Mouse (Mus musculus) lung, postnatal 10 days (tissue): ENCODE measurements at regions not wholly inside any gene's neighbourhood (a gene's known extent, or its start where the extent isn't known, plus 50 kb on each side); places are given as distances from the start of the nearest gene placed in this dataset.

Experiments
- DNase-seq: peaks from one replicate; pipeline ENCODE4 v3.0.0; 2021

DNA sequence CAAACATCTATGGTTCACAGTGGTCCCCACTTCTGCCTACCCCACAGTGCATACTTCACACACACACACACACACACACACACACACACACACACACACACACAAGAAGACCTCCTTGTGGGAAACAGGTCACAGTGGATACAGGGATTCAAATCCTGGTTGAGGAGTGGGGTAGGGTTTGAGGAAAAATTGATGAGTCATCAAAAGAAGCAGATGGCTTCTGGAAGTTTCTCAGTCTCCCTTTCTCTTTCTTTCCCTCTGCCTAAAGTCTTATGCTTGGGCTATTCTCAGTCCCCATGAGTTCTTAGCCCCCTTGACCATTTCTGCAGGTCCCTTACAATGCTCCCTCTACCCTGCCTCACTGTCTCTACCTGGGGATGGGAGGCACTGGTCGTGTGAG, 56.4 kb downstream of the Rassf10 start:
- no peak for DNase-seq

GRCm38 (mm10) chr7:113017092-113017755, 63.5 kb downstream of the Rassf10 start:
- peak; percentile 18 for DNase-seq

DNA sequence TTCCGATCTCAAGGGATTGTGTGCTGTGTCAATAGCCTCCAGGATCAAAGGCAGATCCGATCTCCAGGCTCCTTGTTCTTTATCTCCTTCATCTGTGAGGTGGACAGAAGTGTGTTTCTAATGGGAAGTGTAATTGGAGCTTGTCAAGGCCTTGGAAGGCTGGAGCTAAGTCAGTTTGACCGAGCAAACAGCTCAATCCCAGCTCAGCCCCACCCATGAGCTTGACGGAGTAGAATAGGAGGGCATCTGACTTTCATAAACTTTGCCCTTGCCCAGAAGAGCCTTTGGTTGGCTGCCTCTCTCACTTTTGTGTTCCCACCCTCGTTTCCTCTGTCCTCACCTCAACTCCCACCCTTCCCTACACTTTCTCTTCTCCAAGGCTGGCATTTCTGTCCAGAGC, 67.7 kb downstream of the Rassf10 start:
- no peak for DNase-seq

GRCm38 (mm10) chr7:113022516-113022915, 68.8 kb downstream of the Rassf10 start:
- DNase-seq = no peak

- no peak for DNase-seq
Measured at GRCm38 (mm10) chr7:113025758-113026157, 72.0 kb downstream of the Rassf10 start.

- DNase-seq = no peak
Measured at GRCm38 (mm10) chr7:113026290-113027075, 72.7 kb downstream of the Rassf10 start.

DNA sequence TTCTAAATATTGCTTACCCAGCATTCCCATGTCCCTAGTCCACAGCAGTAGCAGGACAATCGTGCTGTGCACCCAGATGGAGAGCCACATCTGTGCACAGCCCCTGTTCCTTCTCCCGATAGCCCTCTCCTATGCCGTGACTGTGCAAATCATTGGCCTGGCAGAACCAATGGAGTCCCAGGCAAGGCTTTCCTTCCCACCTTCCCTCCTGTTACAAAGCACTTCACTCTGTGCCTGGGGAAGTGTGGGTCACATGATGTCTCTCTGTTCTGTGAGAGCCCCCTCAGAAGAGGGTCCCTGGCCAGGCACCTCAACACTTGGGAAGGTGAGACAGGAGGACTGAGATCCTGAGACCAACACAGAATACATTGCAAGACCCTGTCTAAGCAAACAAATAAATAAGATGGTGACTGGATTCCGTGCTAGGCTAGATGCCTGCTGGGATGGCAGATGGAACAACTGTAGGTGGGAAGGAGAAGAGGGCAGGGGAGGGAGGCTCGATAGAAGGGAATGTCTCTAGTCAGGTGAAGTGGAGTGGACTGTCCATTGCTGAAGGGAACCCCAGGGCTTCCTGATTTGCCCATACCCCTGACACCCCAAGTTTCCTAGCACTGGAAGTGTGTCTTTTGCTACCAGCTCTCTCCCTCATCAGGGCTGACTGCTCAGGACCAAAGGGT, 73.5 kb downstream of the Rassf10 start:
- DNase-seq = no peak

- no peak for DNase-seq
Measured at GRCm38 (mm10) chr7:113030053-113030752, 76.4 kb downstream of the Rassf10 start.

DNA sequence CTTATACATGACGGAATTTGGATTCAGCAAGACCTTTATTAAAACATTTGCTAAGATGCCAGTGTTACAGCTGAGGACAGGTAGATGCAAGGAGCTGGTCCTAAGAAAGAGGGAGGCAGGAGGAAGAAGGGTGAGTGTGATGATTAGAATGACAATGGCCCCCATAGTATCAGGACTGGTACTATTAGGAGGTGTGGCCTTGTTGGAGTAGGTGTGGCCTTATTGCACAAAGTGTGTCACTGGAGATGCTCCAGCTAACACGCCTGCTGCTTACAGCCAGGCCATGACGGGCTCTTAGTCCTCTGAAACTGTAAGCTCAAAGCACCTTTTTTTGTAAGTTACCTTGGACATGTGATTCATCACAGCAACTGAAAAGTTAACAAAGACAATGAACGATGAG, 82.0 kb downstream of the Rassf10 start:
- DNase-seq = no peak

DNA sequence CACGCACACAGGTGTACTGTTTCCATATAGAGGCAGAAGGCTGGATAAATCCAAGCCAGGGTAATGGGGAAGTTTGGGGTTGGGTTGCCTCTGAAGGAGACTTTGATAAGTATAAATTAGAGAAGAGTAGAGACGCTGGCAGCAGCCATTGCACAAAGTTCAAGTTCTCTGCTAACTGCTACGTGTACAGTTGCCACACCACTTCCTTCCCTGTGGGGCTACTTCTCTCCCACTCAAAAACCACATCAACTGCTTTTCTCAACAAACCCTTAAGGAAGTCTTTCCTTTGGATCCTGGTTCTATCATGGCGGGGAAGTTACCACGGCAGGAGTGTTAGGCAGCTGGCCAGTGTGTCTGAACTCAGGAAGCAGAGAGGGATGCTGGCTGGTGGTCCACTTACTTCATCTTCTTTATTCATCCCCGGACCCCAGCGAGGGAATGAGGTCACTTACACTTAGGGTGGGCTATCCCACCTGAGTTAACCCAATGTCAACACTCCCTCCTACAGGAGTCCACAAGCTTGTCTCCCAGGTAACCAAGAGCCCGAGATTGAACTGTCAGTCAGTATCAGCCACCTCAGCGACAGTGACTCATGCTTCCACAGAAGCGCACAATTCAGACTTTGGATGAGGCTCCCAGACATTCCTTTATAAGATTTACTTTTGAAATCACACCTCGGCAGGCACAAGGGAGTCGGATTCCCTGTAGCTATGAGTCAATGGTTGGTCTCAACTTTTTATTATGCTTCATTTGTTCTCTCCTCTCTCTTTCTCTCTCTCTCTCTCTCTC, 84.3 kb downstream of the Rassf10 start:
- DNase-seq = peak; percentile 2

GRCm38 (mm10) chr7:113038906-113039671, 85.3 kb downstream of the Rassf10 start:
- DNase-seq = no peak

GRCm38 (mm10) chr7:113045613-113046159, 91.9 kb downstream of the Rassf10 start:
- peak; percentile 12 for DNase-seq

DNA sequence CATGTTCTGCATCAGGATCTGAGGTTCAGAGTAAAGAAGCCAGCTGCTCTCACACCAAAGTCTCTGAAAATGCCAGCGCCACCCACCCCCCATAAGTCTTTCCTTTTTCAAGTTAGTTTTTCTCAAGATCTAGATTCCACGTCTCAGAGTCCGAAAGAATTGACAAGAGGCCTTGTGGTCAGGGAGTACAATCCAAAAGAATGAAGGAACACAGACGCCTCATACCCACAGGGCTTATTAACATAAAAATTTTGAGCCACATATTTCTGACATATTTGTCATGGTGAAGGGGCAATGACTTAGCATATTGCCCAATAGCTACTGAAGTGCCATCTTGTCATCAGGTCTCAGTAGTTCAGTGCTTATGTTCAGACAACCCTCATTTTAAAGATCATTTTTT, 92.6 kb downstream of the Rassf10 start:
- no peak for DNase-seq

- DNase-seq = no peak
Measured at GRCm38 (mm10) chr7:113047583-113047982, 93.8 kb downstream of the Rassf10 start.

DNA sequence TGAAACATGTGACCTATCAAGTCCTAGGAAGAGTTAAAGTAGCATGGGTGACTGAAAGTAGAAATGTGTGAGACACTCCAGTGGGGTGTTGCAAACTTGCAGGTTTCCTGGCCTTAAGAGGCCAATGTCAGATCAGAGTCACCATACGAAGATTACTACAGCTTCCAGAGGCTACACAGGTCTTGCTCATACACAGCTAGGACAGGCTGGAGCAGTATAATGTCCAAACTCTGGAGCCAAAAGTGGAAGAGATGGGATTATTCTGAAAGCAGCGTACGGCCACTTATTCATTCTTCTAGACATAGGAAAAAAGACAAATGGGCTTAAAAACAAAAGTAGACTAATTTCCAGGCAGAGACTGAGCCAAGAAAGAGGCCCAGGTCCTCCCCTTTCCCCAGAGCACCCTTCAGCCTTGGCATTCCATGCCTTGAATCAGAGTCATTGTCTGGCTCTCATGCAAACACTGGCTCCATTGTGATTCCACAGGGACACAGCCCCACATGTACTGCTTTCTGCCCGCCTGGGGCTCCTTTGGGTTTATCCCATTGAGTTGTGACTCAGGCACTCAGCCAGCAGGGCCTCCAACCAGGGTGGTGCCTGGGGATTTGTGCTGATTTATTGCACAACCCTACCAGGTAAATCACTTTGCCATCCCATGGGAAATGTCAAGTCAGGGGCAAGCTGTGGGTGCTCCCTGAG, 94.5 kb downstream of the Rassf10 start:
- peak; percentile 30 for DNase-seq

- DNase-seq = no peak
Measured at GRCm38 (mm10) chr7:113049440-113049839, 95.7 kb downstream of the Rassf10 start.

GRCm38 (mm10) chr7:113052952-113053351, 99.2 kb downstream of the Rassf10 start:
- DNase-seq = peak; percentile 6

DNA sequence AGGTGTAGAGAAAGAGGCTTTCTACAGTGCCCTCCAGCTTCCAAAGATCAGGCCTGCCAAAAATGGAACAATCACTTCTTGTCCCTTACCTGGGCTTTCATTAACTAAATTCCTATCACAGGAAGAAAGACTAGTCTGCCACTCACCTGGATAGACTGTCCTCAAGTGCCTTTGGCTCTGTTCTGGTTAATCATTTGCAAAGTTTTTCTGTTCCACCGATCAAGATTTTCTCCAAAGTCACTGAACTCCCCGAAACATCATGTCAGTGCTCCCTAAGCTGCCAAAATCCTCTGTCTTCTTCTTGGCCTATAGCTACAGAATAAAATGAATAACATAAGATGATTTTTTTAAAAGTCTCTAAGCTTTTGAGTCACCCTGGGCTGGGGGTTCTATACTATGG, 102.7 kb downstream of the Rassf10 start:
- no peak for DNase-seq

DNA sequence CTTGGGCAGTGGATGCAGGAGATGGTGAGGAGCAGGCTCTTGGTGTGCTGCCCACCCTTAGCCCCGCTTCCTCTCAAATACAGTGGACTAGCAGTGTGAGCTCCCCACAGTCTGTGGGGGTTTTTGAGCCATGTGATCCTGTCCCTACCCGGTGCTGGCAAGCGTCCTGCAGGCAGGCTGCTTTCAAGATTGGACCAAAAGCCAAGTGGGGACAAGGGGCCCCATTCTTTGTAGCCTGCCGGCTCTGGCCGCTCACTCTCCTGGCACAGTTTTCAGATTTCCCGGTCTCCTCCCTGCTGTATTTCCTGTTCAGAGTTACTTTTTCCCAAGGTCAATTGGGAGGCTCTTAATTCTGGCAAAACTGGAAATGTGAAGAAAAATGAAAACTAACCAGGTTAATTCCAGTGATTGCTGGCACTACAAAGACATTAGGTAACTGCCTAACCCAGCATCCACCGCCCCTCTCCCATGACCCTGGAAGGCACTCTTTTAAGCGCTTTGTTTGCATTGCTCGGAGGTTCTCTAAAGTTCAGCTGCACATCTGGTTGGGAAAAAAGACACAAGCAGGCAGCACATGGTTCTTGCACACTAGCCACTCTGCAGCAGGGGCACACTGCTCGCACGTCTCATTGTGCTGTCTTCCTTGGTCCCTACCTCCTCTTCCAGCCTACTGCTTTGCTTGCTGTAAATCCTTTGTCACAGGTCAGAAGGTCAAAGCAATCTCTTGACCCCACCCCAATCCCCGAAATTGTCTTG, 105.6 kb downstream of the Rassf10 start:
- peak; percentile 61 for DNase-seq

GRCm38 (mm10) chr7:113059967-113060284, 106.2 kb downstream of the Rassf10 start:
- DNase-seq = no peak
